19 mouse cellular contexts compared by ENCODE assay signal in genomic region chr10:42312557-42312956, GRCm38 (mm10). TPM values are rescaled to one million over a fixed set of nuclear protein-coding genes. Genes with fewer than 3 reads are reported as not detected.
A peak's percentile ranks its signal among the peaks of the same experiment; 100 is the strongest.
DNase-seq lines count a peak whose midpoint lies in the region; ATAC-seq lines count a peak whose summit lies in the region.
"Had no signal": no experiment of that assay in that cellular context is flagged by ENCODE, and none has a peak within 500 bp of the region (broad histone marks: within the 10 kb centered on the region; RNA-seq: fewer than 3 reads in every experiment).

No protein-coding gene starts in this region.

- peaks cover 39% of the 10 kb centered on the region for H3K36me3 ChIP-seq in heart, embryonic 13.5 days
- H3K36me3 ChIP-seq in hindbrain, embryonic 13.5 days, result 0 out of 2 replicates have a peak, but pooled peaks cover 5% of the 10 kb centered on the region
- H3K36me3 ChIP-seq: embryonic facial prominence, embryonic 10.5 days; forebrain, embryonic 10.5 days had no signal

- H3K9ac ChIP-seq in heart, embryonic 13.5 days, result no peak overlapping the region
- H3K9ac ChIP-seq in hindbrain, embryonic 13.5 days, result no peak overlapping the region

- DNase-seq in heart, postnatal 4 days, result no peak
- DNase-seq in ovary, postnatal 36 days (ENCODE audit: low spot score), result peak; percentile 44
- DNase-seq in ovary, postnatal 10 days (ENCODE audit: low spot score), result no peak
- peak; percentile 78 for DNase-seq in adrenal gland, adult 8-10 months
- peak; percentile 70 to 78 for DNase-seq in adrenal gland, postnatal 36 days
- DNase-seq in frontal cortex, postnatal 10 days (ENCODE audit: low spot score in 2 of 2), result no peak
- DNase-seq: cerebellum, adult 2 months; cerebellum, postnatal 10 days; gastrocnemius, postnatal 10 days; heart, adult 2 months had no signal

- peaks cover 4% of the 10 kb centered on the region; the same call in 1 of the 2 replicates for H3K27me3 ChIP-seq in heart, embryonic 13.5 days (replicated peaks)
- peaks cover 17% of the 10 kb centered on the region for H3K27me3 ChIP-seq in hindbrain, embryonic 13.5 days

- no peaks in the 10 kb centered on the region for H3K9me3 ChIP-seq in heart, embryonic 13.5 days
- no peaks in the 10 kb centered on the region for H3K9me3 ChIP-seq in hindbrain, embryonic 13.5 days
- H3K9me3 ChIP-seq: embryonic facial prominence, embryonic 10.5 days; forebrain, embryonic 10.5 days had no signal

- WGBS in heart, embryonic 13.5 days, result 50% methylated on average over 1 of the region's 1 CpGs
- WGBS in hindbrain, embryonic 13.5 days, result 69% methylated on average over 1 of the region's 1 CpGs

- ATAC-seq in heart, embryonic 13.5 days (ENCODE audit: extremely low read depth, insufficient number of reproducible peaks, low FRiP score, low TSS enrichment), result no peak
- ATAC-seq in hindbrain, embryonic 13.5 days (ENCODE audit: low FRiP score), result no peak
- ATAC-seq: forebrain, embryonic 14.5 days; hindbrain, embryonic 16.5 days; inflammation-experienced regulatory T-cells, adult 6 months; intestine, postnatal 0 days had no signal

- H3K4me3 ChIP-seq in heart, embryonic 13.5 days, result no peak overlapping the region
- no peak overlapping the region for H3K4me3 ChIP-seq in hindbrain, embryonic 13.5 days
- H3K4me3 ChIP-seq: embryonic facial prominence, embryonic 10.5 days; erythroblast, embryonic 14.5 days; forebrain, embryonic 10.5 days; heart, adult 2 months had no signal

- H3K4me2 ChIP-seq in heart, embryonic 13.5 days, result no peak overlapping the region
- no peak overlapping the region for H3K4me2 ChIP-seq in hindbrain, embryonic 13.5 days

- H3K27ac ChIP-seq in heart, embryonic 13.5 days (replicated peaks), result 0 out of 2 replicates have a peak overlapping the region, but pooled peaks have one; percentile 5
- H3K27ac ChIP-seq in hindbrain, embryonic 13.5 days, result no peak overlapping the region
- H3K27ac ChIP-seq: embryonic facial prominence, embryonic 10.5 days; forebrain, embryonic 10.5 days; heart, adult 2 months had no signal

- peaks cover 3% of the 10 kb centered on the region for H3K4me1 ChIP-seq in heart, embryonic 13.5 days
- H3K4me1 ChIP-seq in hindbrain, embryonic 13.5 days (replicated peaks), result no peaks in the 10 kb centered on the region; the same call in 1 of the 2 replicates

RNA-seq across cellular contexts. Expression of gene Foxo3, which starts 36.0 kb away (rescaled TPM):
- 4.4 and 4.8 TPM in 2 replicates for polyA plus RNA-seq in heart, embryonic 13.5 days (2015; fragmentation: Nextera tagmentation; extraction: Ambion mirVana)
- 10 to 100 TPM; 29.4 to 33.1 TPM for total RNA-seq in heart, postnatal 4 days (2021)
- 10 to 100 TPM; 57.7 to 70.0 (median 65.4) TPM for total RNA-seq in adrenal gland, adult 8-10 months (2022)
- 10 to 100 TPM; 56.9 to 78.5 TPM for total RNA-seq in adrenal gland, postnatal 36 days (2021)
- 3.7 and 3.9 TPM in 2 replicates for polyA plus RNA-seq in hindbrain, embryonic 13.5 days (2015; fragmentation: Nextera tagmentation; extraction: Ambion mirVana)

Comparison
In these comparisons a context has a peak if more than half of its experiments do, and no peak if none do; other contexts are left out.
1. DNase-seq: peak in ovary, postnatal 36 days (single experiment), adrenal gland, adult 8-10 months (single experiment) and adrenal gland, postnatal 36 days (2 of 2); none in heart, postnatal 4 days (single experiment), ovary, postnatal 10 days (single experiment) and frontal cortex, postnatal 10 days (0 of 2).